Mouse (Mus musculus) thymus, postnatal 0 days (tissue): ENCODE data around the gene H2-Oa. TPM values are rescaled to one million over a fixed set of nuclear protein-coding genes. Genes with fewer than 3 reads are reported as not detected.

ENCODE experiments used
- DNase-seq: peaks from one replicate; pipeline ENCODE4 v3.0.0-alpha.2; 2015; ENCODE audit warnings: low spot score
- polyA plus RNA-seq: library from polyadenylated mRNA; unstranded; fragments of >200 nt; fragmentation: Nextera tagmentation; extraction: Ambion mirVana; gene quantifications from 2 replicates; pipeline ENCODE4 v1.2.1, GENCODE M21; 2015

Gene H2-Oa
- polyA plus RNA-seq, 1 experiment from 2014 or later = 55.0 TPM

DNA sequence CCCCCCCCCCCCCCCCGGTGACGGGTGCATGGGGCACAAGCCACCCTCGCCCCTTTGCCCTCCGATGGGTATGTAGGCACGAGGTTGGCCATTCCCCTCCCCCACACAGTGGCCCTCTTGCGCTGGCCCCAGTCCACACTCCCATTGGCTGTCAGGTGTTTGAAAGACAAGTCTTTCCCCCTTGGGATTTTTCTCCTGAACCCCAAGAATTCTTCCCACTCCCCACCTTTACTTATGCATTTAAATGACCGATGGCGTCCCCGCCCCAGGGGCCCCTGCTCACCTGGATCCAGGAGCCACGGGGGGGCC lies 29.7 kb downstream of the H2-Oa start:
- no peak for DNase-seq

DNA sequence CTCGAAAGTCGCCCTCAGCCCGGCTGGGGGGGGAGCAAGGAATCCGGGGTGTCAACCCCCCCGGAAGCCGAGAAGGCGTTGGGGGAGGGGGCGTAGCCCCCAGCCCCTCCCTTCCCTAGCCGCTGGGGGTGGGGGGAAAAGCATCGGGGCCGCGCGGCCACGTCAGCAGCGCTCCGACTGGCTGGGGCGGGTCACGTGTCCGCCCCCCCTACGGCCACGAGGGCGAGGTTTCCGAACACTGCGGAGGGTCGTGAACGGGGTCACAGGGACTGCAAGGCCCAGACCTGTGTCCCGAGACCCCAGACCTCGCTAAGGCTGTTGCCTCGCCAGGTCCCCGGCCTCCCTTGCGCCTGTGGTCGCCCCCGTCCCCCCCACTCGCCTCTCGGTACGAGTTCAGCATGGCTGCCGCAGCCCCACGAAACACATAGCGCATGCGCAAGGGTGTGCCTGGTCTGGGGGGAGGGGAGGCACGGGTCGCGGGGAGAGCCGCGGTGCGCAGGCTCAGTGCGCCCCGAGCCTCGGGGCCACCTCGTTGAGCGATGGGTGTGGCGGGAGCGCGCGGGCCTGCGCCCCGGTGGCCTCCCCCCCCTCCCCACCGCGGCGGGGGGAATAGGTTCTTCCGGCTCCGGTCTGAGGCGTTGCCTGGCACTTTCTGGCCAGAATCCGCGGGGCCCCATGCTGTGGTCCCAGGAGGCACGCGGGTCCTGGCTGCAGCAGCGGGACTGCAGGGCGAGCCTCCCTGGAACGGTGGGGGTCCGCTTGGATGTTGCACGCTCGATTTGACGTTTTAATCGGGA lies 30.2 kb downstream of the H2-Oa start, which contains the start of gene Brd2:
Gene Brd2 (minus strand): TSS at position 447 of the 797 bp plus-strand sequence.
- peak; percentile 99 for DNase-seq

DNA sequence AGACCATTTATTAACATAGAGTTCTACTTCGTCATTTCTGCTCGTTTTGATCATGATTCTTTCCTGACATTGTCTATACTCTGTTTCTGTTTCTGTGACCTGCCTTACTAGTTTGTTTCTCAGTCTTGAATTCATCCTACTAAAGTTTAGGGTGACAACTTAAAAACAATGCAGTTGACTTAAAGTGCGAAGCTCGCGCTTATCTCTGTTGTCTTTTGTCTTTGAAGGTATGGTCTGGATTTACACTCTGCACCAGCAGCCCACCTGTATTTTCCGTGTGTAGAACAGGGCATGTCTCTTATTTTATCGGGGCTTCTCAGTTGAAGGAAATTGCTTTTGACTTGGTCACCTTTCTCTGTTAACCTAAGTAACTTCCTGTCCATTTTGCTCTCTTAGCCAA lies 31.0 kb downstream of the H2-Oa start:
- DNase-seq = no peak

GRCm38 (mm10) chr17:34123518-34123917 lies 31.4 kb downstream of the H2-Oa start:
- no peak for DNase-seq

DNA sequence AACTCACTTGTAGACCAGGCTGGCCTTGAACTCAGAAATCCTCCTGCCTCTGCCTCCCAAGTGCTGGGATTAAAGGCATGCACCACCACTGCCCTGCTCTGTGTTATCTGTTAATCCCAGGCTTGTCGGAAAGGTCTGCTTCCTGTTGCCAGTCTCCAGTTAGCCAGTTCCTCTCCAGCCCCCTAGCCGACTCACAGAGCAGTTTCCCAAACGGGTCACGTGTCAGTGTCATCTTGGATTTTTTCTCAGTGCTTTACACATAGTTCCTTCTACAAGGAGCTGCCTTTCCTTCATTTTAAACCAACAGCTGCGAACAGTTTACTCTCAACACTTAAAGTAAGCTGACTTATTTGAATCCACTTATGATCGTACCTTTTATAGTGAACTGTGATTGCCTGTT lies 32.5 kb downstream of the H2-Oa start:
- DNase-seq = no peak

- no peak for DNase-seq
Measured at GRCm38 (mm10) chr17:34126826-34127420, 34.8 kb downstream of the H2-Oa start.

DNA sequence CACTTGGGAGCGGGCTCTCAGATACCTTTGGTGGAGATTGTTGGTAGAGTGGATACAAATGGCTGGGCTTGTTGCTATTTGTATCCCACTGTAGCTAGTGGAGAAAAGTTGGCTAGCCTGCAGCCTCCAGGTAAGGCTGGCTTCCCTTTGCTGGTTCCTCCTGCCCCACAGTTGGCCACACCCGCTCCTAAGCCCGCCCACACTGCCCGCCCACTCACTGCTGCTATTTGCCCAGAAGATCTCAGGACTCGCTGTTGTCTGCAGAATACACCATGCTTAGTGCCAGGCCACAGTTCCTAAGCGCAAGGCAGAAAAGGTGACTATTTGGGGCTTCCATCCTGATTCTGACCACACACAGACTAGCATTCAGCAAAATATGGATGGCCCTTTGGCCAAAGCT lies 35.3 kb downstream of the H2-Oa start:
- DNase-seq = peak; percentile 48

DNA sequence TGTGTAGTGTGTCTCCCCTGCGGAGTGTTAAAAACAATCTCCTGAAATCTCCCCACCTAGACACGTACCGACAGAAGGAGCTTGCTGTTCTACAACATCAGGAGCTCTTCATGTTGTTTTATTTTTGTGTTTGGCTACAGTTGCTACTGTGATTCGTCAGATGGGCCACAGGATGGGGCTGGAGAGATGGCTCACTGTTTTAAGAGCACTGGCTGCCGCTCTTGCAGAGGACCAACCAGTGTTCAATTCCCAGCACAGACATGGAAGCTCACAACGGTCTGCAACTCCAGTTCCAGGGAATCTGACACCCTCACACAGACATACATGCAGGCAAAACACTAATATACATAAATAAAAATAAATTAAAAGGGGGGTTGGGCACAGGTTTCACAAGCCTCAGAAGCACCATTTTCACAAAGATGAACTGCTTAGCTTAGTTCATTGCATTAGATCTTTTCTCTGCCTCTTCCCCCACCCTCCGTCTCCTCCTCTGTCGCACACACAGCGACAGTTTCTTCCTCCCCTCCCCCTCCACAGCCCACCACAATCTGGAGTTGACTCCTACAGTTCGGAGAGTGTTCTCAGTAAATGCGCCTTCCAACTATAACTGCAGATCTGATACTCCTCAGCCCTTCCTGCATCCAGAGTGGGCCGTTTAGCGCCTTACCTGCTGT lies 36.3 kb downstream of the H2-Oa start:
- peak; percentile 60 for DNase-seq

DNA sequence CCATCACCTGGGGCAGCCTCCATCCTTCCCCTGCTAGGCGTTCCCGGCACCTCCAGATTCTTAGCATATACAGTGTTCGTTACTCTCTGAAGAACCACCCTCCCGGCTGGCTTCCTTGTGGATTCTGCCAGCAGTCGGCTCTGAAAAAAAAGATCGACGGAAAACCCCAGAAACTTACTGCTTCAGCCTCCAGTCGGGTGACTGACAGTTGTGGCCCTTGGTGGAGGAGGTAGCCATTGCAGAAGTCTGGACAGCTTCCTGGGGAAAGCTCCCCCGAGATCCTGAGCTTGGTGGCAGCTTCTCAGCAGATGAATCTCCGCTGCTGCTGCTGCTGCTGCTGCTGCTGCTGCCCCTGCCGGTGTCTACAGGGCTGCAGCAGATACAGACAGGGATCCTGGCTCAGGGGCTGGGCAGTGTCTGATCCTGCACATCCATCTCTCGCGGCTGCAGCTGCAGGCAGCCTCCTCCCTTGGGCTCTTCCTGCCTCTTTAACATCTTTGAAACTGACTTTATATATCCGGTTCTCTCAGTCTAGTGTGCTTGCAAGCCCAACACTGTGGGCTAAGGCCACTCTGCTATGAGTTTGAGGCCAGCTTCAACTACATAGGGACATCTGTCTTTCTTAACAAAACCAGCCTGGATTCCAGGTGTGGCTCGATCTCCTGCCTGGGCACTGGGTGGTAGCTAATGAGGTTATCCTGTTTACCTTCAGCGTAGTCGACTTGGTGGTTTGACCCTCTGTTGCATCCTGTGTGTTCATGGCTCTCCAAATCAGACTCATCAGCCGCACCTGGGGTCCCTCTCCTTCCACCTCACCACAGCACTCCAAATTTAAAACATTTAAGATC lies 37.0 kb downstream of the H2-Oa start:
- peak; percentile 81 for DNase-seq

- no peak for DNase-seq
Measured at GRCm38 (mm10) chr17:34130073-34130947, 38.2 kb downstream of the H2-Oa start.

DNA sequence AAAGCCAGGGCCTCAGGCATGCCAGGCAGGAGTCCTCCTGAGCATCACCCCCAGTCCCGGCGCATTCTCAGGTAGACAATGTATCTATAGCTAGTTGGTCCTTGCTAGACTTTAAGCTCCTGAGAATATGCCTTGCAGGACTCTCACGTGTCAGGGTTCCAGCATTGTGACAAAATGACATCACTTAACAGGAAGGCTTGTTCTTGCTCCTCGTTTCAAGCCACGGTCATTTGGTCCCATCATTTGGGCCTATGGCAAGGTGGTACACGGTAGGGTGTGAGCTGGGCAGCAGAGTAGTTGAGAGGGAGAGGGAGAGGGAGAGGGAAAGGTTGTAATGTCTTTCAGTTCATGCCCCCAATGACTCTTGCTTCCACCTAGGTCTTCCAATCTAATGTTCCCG lies 39.8 kb downstream of the H2-Oa start:
- DNase-seq = no peak

GRCm38 (mm10) chr17:34133289-34133688 lies 41.1 kb downstream of the H2-Oa start:
- DNase-seq = no peak

- no peak for DNase-seq
Measured at GRCm38 (mm10) chr17:34134451-34134850, 42.3 kb downstream of the H2-Oa start.

DNA sequence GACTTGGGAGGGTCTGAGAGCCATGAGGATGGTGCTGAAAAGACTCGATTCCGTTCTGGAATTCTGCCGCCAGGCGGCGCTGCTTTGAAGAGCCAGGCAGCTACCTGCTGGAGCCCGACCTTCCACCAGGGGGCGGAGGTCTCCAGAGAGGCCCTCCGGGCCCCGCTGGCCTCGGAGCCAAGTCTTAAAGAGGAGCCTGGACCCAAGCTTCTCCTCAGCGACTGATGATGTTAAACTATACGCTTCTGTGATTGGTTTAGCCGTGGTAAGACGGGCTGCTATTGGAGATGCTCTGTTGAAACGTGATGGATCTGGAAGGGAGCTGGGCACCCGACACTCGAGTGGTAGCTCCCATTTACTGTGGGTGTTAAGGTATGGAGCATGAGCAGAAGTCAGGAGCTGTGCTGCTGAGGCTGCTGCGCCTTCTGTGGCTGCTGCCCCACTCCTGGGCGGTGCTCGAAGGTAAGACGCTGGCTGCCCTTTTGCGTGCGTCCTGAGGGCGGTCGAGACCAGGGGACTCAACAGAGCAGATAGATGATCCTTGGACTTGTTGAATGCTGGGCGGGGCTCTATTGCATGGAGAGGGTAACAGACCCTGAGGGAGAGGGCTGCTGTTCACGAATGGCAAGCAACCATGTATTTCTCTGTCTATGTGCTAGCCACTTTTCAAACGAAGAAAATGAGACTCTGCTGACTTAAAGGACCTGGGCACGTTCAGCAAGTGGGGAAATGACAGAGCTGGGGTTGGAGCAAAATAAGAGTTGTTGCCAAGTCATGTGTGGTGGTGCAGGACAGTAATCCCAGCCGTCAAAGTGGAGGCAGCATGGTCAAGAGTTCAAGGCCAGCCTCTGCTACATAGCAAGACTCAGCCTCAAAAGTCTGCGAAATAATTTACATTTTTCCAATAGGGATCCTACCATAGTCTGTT lies 43.4 kb downstream of the H2-Oa start:
- DNase-seq = peak; percentile 99

GRCm38 (mm10) chr17:34137601-34138000 lies 45.5 kb downstream of the H2-Oa start:
- no peak for DNase-seq

DNA sequence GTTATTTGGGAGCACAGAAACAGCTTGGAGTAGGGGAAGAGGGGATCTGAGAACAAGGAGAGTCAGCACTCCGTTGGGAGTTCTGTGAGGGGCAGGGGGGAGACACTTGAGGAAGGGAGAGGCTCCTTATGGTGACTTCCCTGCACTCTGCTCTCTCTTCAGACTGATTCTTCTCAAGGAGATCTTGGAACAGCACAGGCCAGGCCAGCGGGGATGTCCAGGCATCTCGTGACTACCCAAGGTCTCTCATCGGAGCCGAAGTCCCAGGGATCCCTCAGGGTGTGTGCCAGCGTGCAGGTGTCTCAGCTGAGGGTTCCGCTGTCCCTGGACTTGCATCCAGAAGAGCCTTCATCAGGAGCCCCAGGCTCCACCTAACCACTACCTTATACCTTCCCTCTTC lies 46.5 kb downstream of the H2-Oa start:
- DNase-seq = no peak

- DNase-seq = no peak
Measured at GRCm38 (mm10) chr17:34139416-34139815, 47.3 kb downstream of the H2-Oa start.

- DNase-seq = no peak
Measured at GRCm38 (mm10) chr17:34140240-34140639, 48.1 kb downstream of the H2-Oa start.

GRCm38 (mm10) chr17:34141448-34141847 lies 49.3 kb downstream of the H2-Oa start:
- DNase-seq = no peak
